Mouse (Mus musculus) stomach, postnatal 0 days (tissue): ENCODE measurements at regions not wholly inside any gene's neighbourhood (a gene's known extent, or its start where the extent isn't known, plus 50 kb on each side); places are given as distances from the start of the nearest gene placed in this dataset.

Experiments
- ATAC-seq: fragments of 200-750 bp; cut with Nextera tagmentation; 2 replicates; pipeline ENCODE4 v1.8.0; 2017; ENCODE audit not compliant: low FRiP score, low TSS enrichment
- DNase-seq: peaks from one replicate; pipeline ENCODE4 v3.0.0-alpha.2; 2016; ENCODE audit warnings: low spot score
- H3K27ac ChIP-seq: fragments of 300-500 bp; sonication (generic); replicated peaks from 2 replicates; pipeline ENCODE4 v1.5.1; 2014; ENCODE audit warnings: mild to moderate bottlenecking, control low read depth
- H3K27me3 ChIP-seq: fragments of 300-500 bp; sonication (generic); 2 replicates; pipeline ENCODE4 v1.6.1; 2014; ENCODE audit warnings: low read length; ENCODE audit not compliant: control insufficient read depth, insufficient read depth
- H3K36me3 ChIP-seq: fragments of 300-500 bp; sonication (generic); 2 replicates; pipeline ENCODE4 v1.6.1; 2014; ENCODE audit warnings: low read length, mixed read lengths; ENCODE audit not compliant: control insufficient read depth, insufficient read depth
- H3K4me1 ChIP-seq: fragments of 300-500 bp; sonication (generic); replicated peaks from 2 replicates; pipeline ENCODE4 v1.6.1; 2014; ENCODE audit warnings: antibody characterized with exemption; ENCODE audit not compliant: control insufficient read depth, insufficient read depth
- H3K4me2 ChIP-seq: fragments of 300-500 bp; sonication (generic); replicated peaks from 2 replicates; pipeline ENCODE4 v1.6.1; 2014; ENCODE audit warnings: low read depth, mild to moderate bottlenecking, control low read depth, moderate library complexity
- H3K4me3 ChIP-seq: fragments of 300-500 bp; sonication (generic); 2 replicates; pipeline ENCODE4 v1.5.1; 2014; ENCODE audit warnings: low read depth, low read length, control low read depth
- H3K9ac ChIP-seq: fragments of 300-500 bp; sonication (generic); 2 replicates; pipeline ENCODE4 v1.6.1; 2014; ENCODE audit warnings: mild to moderate bottlenecking, low read length, control low read depth, mixed read lengths
- H3K9me3 ChIP-seq: fragments of 300-500 bp; sonication (generic); 2 replicates; pipeline ENCODE4 v1.6.1; 2016; ENCODE audit warnings: low read length; ENCODE audit not compliant: control insufficient read depth
- CTCF ChIP-seq: IDR thresholded peaks from 2 replicates; pipeline ENCODE4 v1.5.1; 2016; ENCODE audit warnings: antibody characterized with exemption, low read depth, mild to moderate bottlenecking, moderate library complexity
- EP300 ChIP-seq: optimal IDR thresholded peaks from 2 replicates; pipeline ENCODE3; 2016; ENCODE audit warnings: antibody characterized with exemption
- WGBS: fragments of 180-500 bp; shearing (Covaris S2); extraction: QIAGEN DNeasy Blood & Tissue Kit; methylation state at CpG from one replicate; pipeline ENCODE4 v1.1.7; 2014; 5-methylcytosine and 5-hydroxymethylcytosine counted together

DNA sequence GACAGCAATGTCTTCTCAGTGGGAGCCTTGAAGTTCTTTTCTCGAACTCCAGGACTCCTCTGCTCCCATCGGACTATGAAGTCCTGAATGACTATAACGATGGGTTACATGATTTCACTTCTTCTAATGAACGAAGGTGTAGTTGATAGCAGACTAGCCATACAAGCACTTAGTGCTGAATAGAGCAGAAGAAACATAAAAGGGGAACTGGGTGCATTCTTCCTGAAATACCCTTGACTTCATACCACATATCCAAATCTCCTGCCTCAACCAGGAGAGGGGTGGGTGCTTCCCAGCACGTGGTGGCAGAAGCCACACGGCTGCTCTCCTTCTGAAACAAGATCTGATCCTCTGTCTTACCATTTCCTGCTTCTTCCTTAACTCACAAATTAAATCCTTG is 407.4 kb downstream of the Atp23 start:
- 78% methylated on average over 6 of the region's 6 CpGs for WGBS
- H3K27me3 ChIP-seq, result no peaks in the 10 kb centered on the region
- no peak for TF ChIP-seq CTCF
- H3K36me3 ChIP-seq, result no peaks in the 10 kb centered on the region
- no peak overlapping the region for H3K4me3 ChIP-seq
- H3K9ac ChIP-seq, result no peak overlapping the region
- no peaks in the 10 kb centered on the region for H3K4me1 ChIP-seq
- ATAC-seq (no peak), DNase-seq (no peak)
- H3K4me2 ChIP-seq, result no peak overlapping the region
- H3K9me3 ChIP-seq, result no peaks in the 10 kb centered on the region
- H3K27ac ChIP-seq, result no peak overlapping the region

DNA sequence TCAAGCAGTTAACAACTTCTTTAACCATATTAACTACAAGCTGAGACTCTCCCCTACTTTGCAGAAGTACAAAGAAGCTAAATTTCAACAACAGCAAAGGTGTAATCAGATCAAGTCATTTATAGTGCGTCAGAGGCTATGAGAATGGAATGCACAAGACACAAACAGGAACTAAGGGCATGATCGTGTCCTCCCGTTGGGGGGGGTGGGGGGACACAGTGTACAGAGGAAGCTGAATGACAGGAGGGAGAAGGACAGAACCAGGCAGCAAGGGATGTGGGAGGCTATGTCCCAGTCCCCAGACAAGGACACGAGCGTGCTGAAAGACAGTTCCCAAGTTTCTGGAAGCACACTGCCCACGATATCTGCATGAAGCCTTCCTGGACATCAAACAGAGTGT is 408.9 kb downstream of the Atp23 start:
- Histone ChIP-seq H3K36me3 (no peaks in the 10 kb centered on the region), H3K9ac (no peak overlapping the region), H3K4me1 (no peaks in the 10 kb centered on the region), H3K9me3 (no peaks in the 10 kb centered on the region), H3K27ac (no peak overlapping the region), H3K4me3 (no peak overlapping the region), H3K4me2 (no peak overlapping the region), H3K27me3 (no peaks in the 10 kb centered on the region)
- 54% methylated on average over 6 of the region's 6 CpGs for WGBS
- TF ChIP-seq CTCF (no peak), EP300 (no peak)
- ATAC-seq (no peak), DNase-seq (no peak)

DNA sequence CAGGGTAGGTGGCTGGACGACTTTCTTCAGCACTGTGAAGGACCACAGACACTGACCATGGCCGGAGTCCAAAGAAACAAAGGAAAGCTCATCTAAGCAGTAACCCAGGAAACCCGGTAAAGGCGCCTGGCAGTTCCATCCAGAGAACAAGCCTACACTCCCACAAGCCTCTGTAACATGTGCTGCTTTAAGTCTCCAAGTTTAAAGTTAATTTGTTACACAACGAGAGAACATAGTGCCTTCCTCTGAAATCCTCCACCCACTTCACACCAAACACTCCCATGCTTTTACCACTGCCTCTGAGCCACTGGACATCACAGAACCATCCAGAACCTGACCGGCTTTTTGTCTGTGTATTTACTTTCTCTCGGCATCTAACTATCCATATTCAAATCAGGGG is 416.0 kb downstream of the Atp23 start:
- H3K4me3 ChIP-seq, result no peak overlapping the region
- no peaks in the 10 kb centered on the region for H3K27me3 ChIP-seq
- ATAC-seq (no peak), DNase-seq (no peak)
- no peaks in the 10 kb centered on the region for H3K36me3 ChIP-seq
- H3K27ac ChIP-seq, result no peak overlapping the region
- H3K4me1 ChIP-seq, result no peaks in the 10 kb centered on the region
- no peak overlapping the region for H3K4me2 ChIP-seq
- H3K9ac ChIP-seq, result no peak overlapping the region
- WGBS, result 81% methylated on average over 7 of the region's 7 CpGs
- H3K9me3 ChIP-seq, result no peaks in the 10 kb centered on the region
- TF ChIP-seq EP300 (no peak), CTCF (no peak)

DNA sequence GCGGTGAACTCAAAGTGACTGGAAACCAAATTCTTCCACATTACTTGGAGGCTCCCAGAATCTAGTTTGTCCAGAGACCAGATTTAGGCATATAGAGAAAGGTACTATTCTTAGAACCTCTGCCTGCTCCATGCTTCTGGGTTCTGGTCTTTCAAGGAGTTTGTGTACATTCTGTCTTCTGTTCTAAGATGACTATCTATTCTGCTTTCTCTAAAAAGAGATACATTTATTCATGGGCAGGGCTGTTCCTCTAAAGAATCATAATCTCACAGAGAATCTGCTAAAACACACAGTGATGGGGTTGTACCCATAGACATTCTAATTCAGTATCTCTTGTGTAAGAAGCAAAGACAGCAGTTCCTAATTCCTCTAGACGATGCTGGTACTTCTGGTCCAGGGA is 417.7 kb downstream of the Atp23 start:
- Histone ChIP-seq H3K9me3 (no peaks in the 10 kb centered on the region), H3K27ac (no peak overlapping the region), H3K4me3 (no peak overlapping the region), H3K27me3 (no peaks in the 10 kb centered on the region), H3K4me1 (no peaks in the 10 kb centered on the region), H3K36me3 (no peaks in the 10 kb centered on the region), H3K9ac (no peak overlapping the region), H3K4me2 (no peak overlapping the region)
- 84% methylated on average over 2 of the region's 2 CpGs for WGBS
- no peak for TF ChIP-seq CTCF
- no peak for TF ChIP-seq EP300
- ATAC-seq (no peak), DNase-seq (no peak)

DNA sequence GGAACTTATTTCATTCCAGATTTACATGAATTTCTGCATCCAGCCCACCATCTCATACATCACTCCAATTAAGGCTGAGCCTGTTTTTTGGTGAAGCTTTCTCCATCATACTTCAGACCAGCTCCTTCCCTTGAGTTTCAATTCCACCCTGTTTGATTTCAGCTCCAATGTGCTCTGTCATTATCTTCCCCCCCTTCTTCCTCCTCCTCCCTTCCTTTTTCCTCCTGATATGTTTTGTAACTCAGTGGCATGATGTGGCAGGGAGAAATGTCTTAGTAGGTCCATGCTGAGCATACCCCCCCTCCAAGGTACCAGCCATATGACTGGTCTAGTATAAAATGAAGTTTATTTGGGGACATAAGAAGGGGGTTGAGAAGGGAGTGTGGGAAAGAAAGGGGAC is 420.8 kb downstream of the Atp23 start:
- no peak for TF ChIP-seq CTCF
- TF ChIP-seq EP300, result no peak
- Histone ChIP-seq H3K36me3 (no peaks in the 10 kb centered on the region), H3K4me3 (no peak overlapping the region), H3K9ac (no peak overlapping the region), H3K4me2 (no peak overlapping the region), H3K4me1 (no peaks in the 10 kb centered on the region), H3K27me3 (no peaks in the 10 kb centered on the region), H3K9me3 (no peaks in the 10 kb centered on the region), H3K27ac (no peak overlapping the region)
- DNase-seq (no peak), ATAC-seq (no peak)

DNA sequence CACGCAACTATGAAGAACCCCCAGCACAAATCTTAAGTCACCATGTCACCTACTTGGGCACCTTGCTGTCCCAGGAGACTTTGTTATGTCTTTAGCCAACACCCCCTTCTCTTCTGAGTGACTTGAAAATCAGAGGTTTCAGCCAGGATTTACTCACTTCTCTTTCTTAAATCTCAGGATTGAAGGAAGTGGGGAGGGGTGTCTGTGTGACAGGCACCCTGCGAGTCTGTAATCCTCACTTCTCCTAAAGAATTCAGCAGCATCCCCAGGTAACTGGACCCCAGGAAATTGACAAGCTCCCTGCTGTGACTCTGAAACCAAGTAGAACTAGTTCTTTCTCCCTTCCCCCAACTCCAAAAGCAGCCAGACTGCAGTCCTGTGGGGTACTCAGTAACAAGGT is 421.4 kb downstream of the Atp23 start:
- no peaks in the 10 kb centered on the region for H3K36me3 ChIP-seq
- H3K27me3 ChIP-seq, result no peaks in the 10 kb centered on the region
- H3K4me2 ChIP-seq, result no peak overlapping the region
- 35% methylated on average over 2 of the region's 2 CpGs for WGBS
- H3K9me3 ChIP-seq, result no peaks in the 10 kb centered on the region
- DNase-seq (no peak), ATAC-seq (no peak)
- TF ChIP-seq CTCF (no peak), EP300 (no peak)
- H3K9ac ChIP-seq, result no peak overlapping the region
- H3K27ac ChIP-seq, result no peak overlapping the region
- H3K4me3 ChIP-seq, result no peak overlapping the region
- no peaks in the 10 kb centered on the region for H3K4me1 ChIP-seq
